Mouse (Mus musculus) left cerebral cortex, postnatal 4 days (tissue): ENCODE data around the gene Gpnmb. TPM values are rescaled to one million over a fixed set of nuclear protein-coding genes. Genes with fewer than 3 reads are reported as not detected.
A peak's percentile ranks its signal among the peaks of the same experiment; 100 is the strongest.

Source experiments
- DNase-seq: peaks from one replicate; pipeline ENCODE4 v3.0.0-alpha.2; 2022
- intact Hi-C: fragments of 180-260 bp; cut with DNase I; formaldehyde crosslinking; loops from one replicate; pipeline ENCODE4 v1.15.1; 2025
- total RNA-seq, 2 experiments: library from RNA; stranded (reverse); gene quantifications; 2 replicates each; pipeline ENCODE4 v1.2.3; 2021

Gpnmb gene
- total RNA-seq = under 1 TPM; 0.40 to 0.87 TPM

DNA sequence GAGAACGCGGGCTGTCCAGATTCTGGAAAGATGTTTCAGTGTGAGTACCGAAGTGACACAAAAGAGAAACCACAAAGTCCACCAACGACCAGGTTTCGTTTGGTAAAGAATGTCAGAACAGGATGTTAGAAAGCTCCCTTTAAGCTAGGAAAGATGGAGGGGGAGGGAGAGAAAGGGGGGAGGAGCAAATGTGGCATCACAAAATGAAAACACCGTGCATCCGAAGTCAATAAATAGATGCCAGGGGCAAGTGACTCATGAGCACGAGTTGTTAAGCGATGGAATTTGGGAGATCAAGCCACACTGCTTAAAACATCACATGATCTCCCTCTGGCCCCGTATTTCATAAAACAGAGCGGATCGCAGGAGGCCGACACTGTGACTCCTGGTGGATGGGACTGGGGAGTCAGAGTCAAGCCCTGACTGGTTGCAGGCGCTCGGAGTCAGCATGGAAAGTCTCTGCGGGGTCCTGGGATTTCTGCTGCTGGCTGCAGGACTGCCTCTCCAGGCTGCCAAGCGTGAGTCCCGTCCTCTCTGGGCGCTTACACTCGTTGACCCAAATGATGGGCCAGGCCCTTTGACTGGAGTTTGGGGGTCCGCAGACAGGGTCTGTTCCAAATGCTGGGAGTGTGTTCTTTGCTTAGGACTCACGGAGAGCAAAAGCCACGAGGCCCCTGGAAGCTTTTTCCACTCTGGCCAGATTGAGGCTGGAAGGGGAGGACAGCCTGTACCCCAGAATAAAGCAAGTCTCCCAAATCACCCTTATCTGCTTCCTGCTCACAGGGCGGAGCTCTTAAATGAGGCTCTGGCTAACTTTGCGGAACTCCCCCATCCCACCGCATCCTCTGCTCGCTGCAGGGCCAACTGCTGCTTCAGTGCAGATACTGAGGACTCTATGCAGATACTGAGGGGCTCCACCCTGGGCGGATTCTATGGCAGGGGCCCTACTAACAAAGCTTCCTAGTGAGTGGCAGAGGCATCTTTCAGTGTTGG, at the start of gene Gpnmb:
Gene Gpnmb (plus strand): TSS at position 272 of the 993 bp plus-strand sequence.
- no peak for DNase-seq
- intact Hi-C loops = loop anchor here (10.0 kb wide), 1 partner anchor 368 kb away; no protein-coding TSS in a partner anchor

DNA sequence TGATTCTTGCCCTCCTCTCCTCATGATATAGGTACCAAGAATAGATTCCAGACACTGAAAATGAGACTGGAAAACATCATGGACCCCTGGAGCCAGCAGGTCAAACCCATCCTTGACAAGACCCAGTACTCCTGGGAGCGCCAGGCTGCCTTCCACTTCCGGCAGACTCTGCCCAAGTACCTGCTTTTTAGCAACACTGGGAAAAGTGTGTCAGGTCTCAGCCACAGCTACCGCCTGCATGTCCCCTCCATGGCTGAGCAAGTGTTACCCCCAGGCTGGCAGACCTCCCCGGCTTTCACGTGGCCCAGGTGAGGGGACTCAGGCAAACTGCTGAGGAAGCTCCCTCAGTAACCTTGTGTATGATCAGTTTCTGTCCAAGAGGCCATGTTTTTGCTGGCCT, 46.4 kb upstream of the Gpnmb start:
- intact Hi-C loops = no loop called here
- DNase-seq = no peak

DNA sequence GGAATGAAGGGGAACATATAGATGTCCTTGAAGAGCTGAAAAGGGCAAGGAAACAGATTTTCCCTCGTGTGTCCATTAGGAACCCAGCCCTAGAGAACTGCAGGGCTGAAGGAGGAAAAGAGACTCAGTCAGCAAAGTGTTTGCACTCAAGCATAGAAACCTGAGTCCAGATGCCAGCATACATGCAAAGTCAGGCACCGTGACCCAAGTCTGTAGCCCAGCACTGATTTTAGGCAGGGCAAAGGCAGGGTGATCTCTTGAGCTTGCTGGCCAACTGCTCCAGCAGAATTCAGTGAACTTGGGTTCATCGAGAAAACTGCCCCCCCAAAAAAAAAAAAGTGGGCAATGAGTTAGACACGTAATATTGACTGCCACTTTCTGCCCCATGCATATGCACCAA, 44.4 kb upstream of the Gpnmb start:
- DNase-seq = no peak
- intact Hi-C loops = no loop called here

DNA sequence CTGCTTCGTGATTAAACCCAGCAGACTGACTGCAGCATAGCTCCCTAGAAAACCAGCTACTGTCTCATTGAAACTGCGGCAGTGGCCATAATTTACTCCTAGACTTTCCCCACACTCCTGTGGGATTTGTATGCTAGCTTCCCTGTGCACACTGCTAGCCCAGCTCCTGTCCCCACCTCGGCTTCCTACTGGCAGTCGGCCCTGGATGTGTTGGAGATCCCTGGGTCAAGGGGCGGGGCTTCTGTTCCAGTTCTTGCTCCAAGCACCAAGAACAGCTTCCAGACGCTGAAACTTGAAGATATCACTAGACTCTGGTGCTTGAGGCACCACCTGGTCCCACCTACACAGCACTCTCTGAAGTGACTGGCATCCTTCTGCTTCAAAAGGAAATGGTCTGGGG, 38.2 kb upstream of the Gpnmb start:
- DNase-seq = no peak
- intact Hi-C loops = no loop called here

DNA sequence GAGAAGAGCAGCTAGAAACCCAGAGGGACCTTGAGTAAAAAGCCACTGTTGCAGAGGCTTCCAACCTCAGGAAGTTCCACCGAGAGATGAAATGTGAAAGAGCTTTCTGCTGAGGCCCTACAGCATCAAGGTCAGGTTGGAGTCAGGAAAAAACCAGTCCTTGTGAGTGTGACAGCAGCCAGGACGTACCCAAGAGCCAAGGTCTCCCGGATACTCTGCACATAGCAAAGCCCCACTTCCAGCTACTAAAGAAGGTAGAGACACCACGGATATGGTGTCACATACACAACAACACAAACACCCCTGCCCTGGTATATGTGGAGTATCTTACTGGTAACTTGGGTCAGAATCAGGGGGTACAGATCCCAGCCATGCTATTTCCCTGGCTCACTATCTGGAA, 37.5 kb upstream of the Gpnmb start:
- intact Hi-C loops = no loop called here
- no peak for DNase-seq

DNA sequence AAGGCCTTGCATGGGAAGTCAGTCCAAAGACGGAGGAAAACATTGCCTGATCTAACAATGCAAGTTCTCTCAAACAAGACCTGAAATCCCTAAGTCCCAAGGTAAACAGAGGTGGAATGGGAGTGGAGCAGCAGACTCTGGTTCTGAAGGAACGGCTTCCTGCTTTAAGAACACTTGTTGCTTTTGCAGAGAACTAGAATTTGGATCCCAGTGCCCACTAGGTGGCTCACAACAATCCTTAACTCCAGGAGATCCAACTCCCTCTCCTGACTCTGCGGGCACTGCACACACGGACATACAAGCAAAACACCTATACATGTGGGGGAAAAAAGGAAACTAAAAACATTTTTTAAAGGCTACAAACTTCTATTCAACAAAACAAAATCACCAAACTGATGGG, 33.0 kb upstream of the Gpnmb start:
- intact Hi-C loops = no loop called here
- no peak for DNase-seq

DNA sequence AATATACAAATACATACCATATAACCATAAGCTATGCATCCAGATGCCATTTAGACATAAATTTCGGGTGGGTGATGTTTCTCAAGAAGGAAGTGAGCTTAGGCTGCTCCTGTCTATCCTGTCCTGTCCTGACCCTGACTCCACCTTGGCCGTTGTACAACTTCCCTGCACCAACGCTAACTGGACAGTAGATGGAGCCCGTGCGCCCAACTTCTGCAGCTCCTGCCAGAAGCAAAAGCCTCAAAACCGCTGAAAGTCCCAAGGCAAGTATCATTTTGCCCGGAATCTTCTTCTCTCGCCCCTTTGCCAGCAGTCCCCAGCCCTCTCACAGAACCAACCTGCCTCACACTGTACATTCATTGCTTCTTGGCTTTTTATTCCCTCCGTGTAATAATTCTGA, 28.4 kb upstream of the Gpnmb start:
- DNase-seq = peak; percentile 64
- intact Hi-C loops = no loop called here

DNA sequence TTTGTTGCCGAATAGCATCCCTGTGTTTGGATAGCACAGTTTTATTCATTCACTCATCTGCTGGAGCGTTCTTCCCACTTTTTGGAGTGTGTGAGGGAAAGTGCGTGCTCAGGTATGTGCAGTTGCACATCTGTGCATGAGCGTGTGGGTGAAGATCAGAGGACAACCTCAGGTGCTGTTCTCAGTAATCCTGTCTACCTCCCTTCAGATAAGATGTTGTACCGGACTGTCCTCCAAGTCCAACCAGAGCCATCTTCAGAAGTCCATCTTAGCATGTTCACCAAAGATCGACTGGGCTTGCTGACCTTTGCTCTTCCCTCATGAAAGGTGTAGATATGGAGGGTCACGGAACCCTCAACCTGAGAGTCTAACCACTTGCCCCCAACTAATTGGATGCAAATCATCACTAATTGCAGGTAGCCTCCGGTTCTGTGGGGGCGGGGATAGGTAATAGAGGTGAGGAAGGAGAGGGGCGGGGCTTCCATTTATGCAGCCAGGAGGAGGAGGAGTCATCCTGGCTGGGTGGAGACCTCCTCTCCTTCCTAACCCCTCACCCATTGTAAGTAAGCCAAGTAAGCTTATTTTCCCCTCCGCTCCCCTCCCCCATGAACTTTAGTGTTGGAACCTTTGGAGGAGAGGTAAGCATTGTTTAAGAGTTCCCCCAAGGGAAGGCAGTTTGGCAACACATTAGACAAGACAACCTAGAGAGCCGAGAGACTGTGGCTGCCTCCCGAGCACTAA, 27.8 kb upstream of the Gpnmb start:
- no peak for DNase-seq
- intact Hi-C loops = no loop called here

DNA sequence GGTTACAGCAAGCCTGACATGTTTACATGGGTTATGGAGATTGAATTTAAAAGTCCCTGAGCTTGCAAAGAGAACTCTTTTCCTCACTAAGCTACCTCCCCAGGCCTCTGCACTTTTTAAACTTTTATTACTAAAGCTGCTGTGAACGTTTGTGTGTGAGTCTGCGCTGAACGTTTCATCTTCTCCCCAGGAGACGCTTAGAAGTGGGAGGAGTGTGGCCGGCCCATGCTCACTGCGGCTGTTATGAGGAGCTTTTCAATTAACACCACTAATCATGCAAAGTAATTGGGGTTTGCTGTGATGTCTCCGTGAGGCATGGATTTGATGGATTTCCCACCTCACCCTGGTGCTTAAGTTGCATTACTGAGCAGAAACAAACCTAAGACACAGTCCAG, 27.2 kb upstream of the Gpnmb start:
- DNase-seq = no peak
- intact Hi-C loops = no loop called here

DNA sequence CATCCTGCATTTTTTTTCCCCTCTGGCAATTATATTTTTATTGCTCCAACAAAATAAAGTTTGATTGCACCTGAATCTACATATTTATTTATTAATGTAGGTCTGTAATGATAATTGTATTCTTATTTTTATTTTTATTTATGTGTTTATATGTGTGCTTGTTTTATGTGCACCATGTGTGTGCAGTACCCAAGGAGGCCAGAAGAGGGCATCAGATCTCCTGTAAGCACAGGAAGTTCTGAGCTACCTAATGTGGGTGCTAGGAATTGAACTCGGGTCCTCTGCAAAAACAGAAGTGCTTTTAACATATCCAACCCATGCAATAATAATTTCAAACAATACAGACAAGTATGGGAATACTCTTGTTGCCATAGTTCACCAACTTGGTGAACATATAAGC, 26.7 kb upstream of the Gpnmb start:
- DNase-seq = no peak
- intact Hi-C loops = no loop called here

DNA sequence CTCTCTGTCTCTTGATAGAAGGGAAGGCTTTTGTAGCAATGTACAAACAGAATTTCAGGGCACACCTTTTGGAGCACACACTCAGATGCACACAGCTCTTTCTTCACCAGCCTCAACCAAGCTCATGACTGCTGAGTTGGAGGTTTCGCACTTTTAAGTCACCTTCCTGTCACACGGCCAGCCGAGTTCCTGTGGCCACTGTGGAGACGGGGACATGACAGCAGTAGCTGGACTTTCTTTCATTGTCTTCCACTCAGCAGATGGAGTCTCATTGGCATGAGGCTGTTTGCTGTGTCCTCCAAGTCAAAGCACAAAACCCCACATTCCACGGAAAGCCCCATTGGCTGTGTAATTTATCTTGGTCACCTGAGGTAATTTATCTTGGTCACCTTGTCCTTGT, 25.2 kb upstream of the Gpnmb start:
- intact Hi-C loops = no loop called here
- no peak for DNase-seq

DNA sequence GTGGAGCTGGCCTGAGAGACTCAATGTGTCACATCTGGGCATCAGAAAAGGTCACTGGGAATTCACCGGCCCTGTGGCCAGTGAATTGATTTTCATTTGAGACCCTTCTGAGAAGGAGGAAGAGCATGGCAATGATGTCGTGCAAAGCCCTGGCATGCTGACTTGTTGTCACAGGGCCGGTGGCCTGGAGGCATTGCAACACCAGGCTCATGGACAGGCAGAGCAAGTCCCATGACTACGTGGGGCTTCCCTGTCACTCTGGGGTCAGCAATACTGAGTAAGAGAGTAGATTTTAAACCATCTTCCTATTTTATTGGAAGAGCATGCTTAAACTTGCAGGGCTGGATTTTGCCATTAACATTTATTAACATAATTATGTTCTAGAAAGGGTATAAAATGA, 23.3 kb upstream of the Gpnmb start:
- no peak for DNase-seq
- intact Hi-C loops = no loop called here

DNA sequence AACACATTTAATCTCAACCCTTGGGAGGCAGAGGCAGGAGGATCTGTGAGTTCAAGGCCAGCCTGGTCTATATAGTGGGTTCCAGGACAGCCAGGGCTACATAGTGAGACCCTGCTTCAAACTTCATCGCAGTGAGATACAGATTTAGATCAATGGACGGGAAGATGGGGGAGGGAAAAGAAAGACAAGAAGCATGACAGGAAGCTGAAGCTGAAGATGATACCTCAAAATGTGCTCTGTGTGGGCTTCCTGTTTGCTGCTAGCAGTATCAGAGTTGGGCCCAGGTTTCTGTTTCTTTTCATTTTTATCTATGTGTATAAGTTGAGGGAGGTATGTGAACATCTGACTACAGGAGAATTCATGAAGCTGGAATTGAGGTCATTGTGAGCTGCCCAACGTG, 22.9 kb upstream of the Gpnmb start:
- DNase-seq = no peak
- intact Hi-C loops = no loop called here

DNA sequence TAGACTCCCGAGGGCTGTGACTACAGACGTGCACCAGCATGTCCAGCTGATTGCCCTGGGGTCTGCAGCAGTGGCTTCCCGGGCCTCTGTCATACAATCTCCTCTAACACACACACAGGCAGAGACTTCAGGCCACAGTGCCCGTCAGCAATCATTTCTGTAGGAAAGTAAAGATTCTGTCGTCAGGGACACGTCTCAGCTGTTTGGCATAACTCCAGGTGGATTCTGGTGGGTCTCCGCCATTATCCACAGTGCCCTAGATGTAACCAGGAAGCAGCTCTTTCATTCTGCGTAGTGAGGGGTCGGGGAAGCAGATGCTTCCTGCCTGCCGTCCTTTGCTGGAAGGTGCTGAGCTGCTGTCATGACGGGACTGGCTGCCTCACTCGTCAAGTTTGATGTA, 19.2 kb upstream of the Gpnmb start:
- no peak for DNase-seq
- intact Hi-C loops = no loop called here

DNA sequence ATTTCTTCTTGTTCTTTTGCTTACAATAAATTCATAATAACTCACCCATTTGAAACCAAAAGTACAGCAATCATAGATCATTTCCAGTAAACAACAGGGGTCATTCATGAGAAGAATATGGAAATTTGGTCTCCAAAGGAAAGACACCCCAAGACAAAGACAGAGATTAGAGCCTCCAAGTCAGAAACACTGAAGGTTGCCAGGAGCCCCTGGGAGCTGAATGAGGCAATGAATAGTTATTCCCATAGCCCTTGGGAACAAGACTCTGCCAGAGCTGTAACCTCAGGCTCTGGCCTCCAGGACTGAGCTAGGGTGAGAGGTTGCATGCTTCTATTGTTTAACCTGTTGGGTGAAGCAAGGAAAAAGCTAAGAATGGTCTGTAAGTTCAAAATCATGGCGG, 17.0 kb upstream of the Gpnmb start:
- intact Hi-C loops = no loop called here
- no peak for DNase-seq

DNA sequence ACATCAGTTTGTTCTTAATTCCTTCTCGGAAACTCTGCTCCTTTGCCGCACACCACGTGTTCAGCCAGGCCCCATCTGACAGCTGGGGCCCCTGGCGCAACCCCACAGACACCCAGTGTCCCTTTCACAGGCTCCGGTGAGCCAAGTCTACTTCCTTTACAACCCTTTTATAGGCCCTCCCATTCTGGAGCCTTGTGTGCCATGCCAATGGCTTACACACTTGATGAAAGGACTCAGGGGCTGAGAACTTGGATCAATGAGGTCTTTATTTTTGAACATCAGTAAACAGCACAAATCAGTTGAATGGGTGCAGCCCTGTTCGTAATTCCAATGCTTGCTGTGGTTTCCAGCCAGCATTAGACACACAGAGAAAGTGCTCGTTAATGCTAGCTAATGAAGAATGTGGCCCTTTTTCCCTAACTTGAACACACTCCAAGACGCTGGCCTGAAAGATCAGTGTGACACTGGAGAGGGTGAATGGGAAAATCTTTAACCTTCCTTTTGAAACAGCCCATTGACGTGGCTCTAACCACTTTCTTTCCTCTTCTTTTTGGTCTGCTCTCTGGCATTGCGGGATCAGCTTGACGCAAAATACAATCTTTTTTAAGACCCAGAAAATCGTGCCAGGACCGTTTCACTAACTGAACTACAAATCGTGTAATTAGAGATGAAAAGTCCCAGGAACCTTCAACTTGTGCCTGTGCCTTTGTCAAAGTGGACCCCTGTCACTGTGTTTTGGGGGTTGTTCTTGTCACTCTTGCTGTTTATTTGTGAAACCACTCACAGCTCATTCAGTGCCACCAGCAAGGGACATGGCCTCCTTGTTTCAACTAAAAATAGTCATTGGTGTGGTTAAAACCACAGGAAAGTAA, 15.0 kb upstream of the Gpnmb start:
- DNase-seq = peak; percentile 17
- intact Hi-C loops = no loop called here

DNA sequence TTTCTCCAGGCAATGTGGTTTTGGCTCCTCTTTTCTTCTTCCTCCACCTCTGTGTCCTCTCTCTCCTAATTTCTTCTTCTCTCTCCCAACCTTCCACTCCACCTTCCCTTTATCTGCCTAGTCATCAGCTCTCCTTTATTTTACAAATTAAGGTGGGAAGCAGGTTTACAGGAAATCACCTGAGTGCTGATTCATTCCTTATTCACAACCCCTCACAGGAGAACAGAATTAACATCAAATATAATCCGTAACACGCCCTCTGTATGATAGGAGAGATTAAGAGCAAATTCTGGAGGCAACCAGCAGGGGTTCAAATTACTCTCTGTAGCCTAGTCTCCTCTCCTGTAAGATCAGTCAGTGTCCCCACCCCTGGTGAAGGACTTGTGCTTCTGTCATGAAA, 14.0 kb upstream of the Gpnmb start:
- intact Hi-C loops = no loop called here
- DNase-seq = no peak

DNA sequence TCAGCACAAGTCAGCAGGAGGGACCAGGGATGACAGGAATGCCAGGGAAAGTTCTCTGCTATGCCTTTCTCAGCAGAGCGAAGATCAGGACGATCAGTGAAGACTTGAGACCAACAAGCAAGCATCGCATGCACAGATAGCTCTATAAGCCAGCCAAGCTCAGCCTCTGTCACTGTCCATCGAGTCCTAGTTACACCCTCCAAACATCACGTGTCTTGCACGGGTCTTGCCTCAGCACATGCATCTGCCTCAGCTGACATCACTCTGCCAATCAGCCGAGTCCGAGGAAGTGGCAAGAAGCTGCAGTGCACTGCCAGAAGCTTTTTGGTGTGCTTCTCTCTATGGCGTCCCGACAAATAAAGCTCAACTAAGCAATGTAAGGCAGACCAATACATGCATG, 13.0 kb upstream of the Gpnmb start:
- no peak for DNase-seq
- intact Hi-C loops = no loop called here

DNA sequence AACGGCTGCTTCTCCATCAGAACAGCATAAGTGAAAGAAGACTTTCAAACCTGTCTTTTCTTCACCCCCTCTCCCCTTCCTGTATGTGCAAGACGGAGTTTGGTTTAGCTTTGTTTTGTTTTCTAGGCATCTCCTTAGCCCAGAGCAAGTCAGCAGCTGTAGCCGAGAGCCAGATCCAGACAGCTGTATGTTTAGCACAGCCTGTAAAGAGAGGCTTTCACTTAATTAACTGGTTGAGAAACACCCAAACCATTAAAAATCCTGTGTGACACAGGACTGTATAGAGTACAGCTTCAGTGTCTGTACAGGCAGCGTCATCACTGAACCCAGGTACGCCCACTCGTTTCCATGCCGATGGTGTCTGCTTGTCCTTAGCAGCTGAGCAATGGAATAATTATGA, 11.1 kb upstream of the Gpnmb start:
- no peak for DNase-seq
- intact Hi-C loops = no loop called here

DNA sequence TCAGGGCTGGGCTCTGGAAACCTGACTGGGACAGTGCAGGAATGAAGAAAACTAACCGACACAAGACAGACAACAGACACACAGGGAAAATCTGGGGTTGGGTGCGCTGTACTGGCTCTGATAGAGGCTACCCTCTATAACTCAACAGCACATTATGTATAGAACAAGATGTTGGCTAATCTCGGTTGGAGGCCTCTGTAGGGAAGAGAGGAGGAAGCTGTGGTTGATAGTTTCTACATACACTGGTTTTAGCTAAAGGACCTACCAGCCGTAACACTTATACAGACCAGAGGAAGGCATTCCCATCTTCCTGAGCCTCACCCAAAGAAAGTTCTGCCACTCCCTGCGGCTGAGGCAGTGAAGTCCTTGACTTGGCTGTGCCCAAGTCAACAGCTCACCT, 9.8 kb upstream of the Gpnmb start:
- DNase-seq = no peak
- intact Hi-C loops = no loop called here

DNA sequence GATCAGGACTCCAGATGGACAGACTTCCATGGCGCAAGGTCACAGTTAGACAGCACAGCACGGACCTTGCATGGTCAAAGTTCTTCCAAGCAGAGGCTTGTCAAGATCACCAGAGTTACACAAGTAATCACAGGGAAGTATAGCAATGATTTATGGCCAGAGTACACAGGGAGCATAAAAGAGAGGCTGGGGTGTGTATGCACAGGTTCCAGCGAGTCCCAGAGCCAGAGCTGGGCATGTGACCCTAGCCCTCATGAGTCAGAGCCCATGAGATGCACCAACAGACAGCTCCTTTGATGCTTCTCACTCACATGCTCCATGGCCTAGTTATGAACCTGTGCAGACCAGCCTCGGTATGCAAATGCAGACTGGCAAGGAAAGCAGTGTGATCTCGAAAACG, 8.3 kb upstream of the Gpnmb start:
- intact Hi-C loops = no loop called here
- no peak for DNase-seq
